Mouse (Mus musculus) megakaryocyte, embryonic 14.5 days (primary cell): ENCODE measurements at regions not wholly inside any gene's neighbourhood (a gene's known extent, or its start where the extent isn't known, plus 50 kb on each side); places are given as distances from the start of the nearest gene placed in this dataset.

ENCODE experiments used
- FLI1 ChIP-seq: IDR thresholded peaks from 2 replicates; pipeline ENCODE4 v1.6.1; 2012; ENCODE audit warnings: low read length, inconsistent platforms, mixed read lengths
- GATA1 ChIP-seq: IDR thresholded peaks from 3 replicates; pipeline ENCODE4 v1.6.1; 2012; ENCODE audit warnings: mixed read lengths, low read length, inconsistent platforms, borderline replicate concordance

GRCm38 (mm10) chr2:61109564-61109963 is 146.6 kb upstream of the Rbms1 start:
- no peak for TF ChIP-seq GATA1
- no peak for TF ChIP-seq FLI1
